Mouse (Mus musculus) 3134 (cell line): Measurements from ENCODE around the gene Cd82.

Experiments
- DNase-seq: peaks from one replicate; pipeline ENCODE4 v3.0.0-alpha.2; 2011; ENCODE audit warnings: low spot score; ENCODE audit not compliant: insufficient read length; ENCODE audit errors: extremely low read depth

Cd82 gene

DNA sequence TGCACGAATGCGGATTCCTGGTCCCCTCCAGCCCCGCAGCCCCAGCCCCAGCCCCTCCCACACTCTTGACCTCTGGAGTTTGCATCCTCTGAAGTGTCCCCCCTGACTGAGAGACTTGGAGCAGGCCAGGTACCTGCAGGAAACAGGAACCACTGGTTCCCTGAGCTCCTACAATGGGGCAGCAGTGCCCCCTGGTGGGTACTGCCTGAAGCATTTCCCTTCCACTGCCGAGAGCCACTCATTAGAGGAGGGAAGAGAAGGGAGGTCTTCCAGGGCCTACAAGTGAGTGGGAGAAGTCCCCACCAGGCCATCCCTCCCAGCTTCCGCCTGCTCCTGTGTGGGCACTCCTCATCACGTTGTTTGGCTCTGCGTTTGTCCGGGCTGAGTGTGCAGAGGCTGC, 44.5 kb downstream of the Cd82 start:
- DNase-seq: peak; percentile 51

DNA sequence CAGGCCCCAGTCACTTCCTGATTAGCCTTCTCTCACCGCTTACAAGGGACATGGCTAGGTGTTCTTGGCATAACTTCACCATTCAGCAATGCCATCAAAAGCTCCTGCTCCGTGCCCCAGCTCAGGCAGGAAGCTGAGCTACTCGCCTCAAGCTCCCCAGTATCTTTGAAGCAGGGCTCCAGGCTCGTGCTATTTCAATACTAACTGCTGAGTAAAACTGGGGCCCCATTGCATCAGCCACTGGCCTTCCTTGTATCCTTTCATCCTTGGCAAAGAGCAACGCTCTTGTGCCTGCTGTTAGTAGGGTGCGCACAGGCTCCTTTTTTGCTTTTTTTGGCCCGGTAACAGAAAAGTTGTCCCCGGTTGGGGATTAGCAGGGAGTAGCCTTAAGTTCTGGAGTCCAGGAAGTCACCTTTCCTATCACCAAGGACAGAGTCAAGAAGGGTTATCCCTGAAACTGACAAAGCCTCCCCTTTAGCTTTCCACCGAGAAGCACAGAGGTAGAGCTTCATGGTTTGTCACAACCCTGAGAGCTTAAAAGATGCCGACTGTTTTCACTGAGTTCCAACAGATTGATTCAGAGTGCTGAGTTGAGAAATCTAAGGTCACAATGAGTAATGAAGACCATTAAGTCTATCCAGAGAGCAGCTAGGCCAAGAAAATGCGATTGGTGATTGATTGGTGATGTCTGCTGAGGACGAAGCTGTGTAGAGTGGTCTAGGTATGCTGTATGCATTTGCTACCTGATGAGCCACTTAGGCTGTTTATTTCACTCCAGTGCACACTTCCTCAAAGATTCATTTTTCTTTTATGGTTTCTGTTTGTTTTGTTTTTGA, 45.8 kb downstream of the Cd82 start:
- DNase-seq: peak; percentile 52

DNA sequence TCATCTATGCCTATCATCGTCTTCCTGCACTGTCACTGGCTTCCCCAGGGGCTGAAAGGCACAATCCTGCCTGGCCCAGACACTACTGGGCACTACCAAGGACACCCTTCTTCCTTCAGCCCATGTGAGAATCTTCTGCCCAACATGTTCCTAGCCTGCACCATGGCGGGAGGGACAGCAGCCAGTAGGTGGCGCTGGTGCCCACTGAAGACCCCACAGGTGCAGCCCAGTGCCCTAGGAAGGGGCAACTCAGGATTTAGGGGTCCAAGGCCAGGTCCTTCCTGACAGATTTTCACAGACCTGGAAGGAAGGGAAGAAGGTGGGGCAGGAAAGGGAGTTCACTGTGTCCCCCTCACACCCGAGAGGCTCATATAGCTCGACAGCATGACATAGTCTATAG, 47.7 kb downstream of the Cd82 start:
- DNase-seq: no peak

DNA sequence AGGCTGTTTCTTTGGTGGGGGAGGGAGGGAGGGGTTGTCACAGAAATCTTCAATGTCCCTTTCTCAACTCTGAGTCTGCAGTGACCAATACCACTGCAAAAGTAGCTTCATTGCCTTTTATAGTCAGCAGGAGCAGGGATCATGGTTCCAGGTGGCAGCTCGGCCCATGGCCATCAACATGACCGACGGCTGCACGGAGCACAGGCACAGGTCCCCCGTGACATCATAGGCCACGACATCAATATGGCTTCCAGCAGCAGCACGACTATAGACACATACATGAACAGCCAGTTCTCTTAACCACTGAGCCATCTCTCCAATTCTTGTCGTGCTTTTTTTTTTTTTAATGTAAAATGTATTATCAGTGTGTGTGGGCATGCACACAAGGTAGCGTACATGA, 48.8 kb downstream of the Cd82 start:
- DNase-seq: no peak

DNA sequence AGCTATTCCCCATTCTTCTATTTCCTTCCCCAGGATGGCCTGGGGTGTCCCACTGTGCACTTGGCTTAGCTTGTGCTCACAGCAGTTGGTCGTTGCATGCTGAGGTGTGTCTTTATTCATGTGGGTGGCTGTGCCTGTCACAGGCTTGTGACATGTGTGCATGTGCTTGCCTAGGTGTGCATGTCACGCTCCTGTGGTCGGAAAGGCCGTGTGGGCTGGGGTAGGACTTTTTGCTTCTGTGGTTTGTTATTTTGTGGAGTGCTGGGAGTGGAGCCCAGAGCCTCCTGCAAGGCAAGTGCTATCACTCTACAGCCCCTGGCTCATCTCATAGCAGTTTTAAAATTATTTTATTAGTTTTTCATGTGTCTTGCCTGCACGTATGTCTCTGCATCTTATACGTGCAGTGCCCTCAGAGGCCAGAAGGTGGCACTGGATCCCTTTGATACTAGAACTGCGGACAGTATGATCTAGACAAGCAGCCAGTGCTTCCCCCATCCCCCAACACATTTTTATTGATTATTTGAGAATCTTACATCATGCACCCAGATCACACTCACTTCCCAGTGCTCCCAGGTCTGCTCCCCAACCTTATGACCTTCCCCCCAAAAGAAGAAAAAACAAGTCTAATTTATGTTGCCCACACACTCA, 49.4 kb downstream of the Cd82 start:
- DNase-seq: no peak

DNA sequence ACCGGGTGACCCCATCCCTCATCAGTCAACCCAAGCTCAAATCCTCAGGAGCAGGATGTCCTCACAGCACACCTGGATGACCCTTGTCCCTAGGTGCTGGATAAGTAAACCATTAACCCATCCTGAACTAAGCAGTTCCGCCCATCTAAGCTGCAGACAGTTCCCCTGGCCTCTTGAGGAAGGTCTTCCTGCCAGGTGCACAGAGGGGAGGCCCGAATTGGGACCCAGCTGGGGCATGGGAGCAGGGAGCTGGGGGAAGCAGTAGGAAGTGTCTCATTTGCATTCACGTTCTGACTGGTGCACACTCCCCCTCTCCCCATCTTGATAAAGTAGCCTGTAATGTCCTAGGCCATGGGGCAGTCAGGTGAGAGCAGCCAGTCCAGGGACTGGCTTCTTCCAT, 50.8 kb downstream of the Cd82 start:
- no peak for DNase-seq

DNA sequence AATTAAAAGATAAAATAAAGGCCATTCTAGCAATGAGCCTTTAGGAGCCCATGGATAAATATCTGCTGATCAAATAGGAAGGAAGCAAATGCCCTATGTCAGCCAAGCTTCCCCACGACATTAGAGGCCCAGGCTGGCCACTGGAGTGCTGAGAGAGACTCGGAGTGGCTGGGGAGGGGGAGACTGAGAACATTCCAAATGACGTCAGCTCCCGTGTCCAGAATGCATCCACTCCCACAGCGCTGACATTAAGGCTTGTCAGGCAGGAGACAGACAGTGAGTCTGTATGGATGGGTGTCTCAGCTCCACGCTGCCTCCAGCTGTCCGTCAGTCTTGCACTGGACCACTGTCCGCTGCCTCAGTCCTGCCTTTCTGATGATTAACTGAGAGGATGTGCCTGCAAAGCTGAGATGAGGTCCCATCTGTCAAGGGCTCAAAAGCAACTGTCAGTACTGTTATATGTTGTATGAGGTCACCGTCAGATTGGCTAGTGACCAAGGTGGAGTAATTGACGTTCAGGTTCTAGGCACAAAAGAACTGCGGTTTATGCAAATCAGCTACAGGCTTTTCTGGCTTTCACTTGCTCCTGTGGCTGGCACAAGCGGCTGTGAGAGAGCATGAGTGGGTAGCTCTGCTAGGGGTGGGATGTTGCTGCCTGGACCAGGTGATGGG, 51.9 kb downstream of the Cd82 start:
- no peak for DNase-seq

DNA sequence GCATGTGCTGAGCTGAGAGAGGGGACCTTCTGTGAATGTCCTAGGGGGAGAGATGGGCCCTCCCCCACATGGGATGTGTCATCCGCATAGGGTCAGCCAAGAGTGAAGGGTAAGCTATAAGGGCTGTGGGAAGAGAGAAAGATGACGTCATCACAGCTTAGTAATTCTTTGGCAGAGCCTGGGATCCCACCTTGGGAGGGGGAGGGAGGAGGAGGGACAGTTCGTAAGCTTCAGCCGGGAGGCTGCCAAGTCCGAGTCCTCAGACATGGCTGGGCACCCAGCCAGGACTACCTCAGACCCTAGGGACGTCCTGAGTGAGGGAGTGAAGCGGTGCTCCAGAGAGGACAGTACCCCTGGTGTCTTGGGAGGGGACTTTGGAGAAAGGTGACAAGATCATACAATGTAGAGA, 57.9 kb downstream of the Cd82 start:
- peak; percentile 54 for DNase-seq

DNA sequence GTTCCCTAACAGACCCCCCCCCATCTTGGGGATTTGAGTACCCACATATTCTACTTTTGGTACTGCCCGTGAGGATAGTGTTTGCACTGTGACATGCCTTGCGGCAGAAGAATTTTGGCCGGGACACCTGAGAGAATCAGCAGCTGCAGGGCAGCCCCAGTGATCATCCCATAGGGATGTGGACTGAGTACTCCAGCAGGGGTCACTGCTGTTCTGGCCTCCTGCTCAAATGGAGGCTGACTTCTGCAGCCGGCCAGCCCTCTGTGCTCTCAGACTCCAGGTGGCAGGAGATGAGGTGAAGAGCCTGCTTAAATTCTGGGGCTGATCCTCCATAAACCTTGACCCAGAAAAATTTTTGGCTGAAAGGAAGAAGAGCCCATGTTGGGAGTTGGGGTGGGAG, 58.8 kb downstream of the Cd82 start:
- no peak for DNase-seq

DNA sequence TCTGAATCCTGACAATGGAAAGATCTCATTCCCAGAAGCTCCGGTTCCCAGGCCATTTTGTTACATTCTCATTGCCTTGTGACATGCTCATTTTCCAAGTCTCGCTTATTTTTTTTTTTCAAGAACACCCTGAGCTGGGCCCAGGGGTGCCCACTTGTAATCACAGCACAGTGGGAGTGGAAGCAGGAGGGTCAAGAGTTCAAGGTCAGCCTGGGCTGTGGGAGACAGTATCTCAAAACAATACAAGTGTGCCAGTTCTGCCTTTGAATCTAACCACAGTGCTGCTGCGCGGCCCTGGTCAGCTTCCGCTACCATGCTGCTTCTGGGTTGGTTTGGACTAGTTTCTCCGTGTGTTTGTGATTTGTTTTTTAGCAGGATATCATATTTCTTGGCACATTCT, 59.7 kb downstream of the Cd82 start:
- DNase-seq: no peak

DNA sequence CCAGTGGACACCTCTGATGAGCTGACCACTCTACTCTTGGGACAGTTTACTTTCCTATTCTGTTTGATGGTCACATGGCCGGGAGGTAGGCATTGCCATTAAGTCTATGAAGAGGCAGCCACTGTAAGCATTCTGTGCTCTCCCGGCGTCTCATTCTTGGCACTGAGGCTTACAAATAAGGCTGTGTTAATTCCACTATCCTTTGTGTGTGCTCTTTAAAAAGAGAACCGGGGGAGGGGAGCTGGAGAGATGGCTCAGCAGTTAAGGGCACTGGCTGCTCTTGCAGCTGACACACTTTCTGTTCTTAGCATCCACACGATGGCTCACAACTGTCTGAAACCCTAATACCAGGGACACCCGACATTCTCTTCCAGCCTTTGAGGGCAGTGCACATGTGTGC, 71.7 kb downstream of the Cd82 start:
- DNase-seq: no peak

DNA sequence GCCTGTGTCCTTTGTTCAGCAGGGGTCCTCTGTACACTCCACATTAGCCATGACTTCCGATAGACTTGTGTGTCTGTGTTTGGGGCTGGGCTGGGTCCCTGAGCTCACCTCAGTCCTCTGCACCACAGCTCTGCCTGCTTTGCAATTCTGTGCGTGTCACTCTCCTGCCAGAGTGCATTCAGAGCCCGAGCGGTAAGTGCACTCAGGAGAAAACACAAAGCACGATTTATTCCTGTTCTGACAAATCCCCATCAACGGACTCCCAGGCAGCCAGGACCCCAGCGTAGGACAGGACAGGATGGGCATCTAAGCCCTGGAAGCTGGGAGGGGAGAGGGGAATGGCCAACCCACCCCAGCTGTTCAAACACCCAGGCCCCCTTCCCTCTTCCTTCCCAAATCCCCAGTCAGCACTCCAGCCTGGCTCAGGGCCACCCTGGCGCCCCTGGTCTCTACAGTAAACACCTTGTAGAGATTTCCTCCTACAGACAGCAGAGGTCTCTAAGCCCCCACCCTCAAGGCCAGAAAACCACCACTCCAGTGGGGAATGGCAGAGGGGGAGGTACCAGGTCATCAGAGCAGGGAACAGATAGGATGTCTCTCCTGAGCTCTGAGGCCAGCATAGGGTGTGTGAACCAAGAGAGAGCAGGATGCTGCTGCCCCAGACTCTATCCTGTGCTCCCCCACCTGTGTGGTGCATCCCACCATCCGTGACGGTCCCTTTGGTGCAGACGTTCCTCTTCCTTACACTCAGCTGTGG, 72.6 kb downstream of the Cd82 start:
- no peak for DNase-seq

DNA sequence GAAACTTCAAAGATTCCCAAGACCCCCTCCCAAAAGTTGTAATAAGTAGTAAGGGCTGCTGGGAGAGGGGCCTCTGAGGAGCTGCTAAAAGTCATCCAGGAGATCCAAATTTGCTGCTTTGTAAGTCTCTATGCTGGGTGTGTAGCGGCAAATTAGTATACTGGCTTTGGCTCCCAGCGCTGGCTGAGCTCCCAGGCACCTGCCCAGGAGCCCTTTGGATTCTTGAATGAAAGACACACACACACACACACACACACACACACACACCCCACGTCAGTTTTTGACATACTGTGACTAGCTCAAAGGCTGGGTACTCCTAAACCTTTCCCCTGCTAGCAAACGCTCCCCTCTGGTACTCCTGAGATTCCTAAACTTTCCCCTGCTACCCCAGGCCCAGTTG, 76.0 kb downstream of the Cd82 start:
- no peak for DNase-seq

DNA sequence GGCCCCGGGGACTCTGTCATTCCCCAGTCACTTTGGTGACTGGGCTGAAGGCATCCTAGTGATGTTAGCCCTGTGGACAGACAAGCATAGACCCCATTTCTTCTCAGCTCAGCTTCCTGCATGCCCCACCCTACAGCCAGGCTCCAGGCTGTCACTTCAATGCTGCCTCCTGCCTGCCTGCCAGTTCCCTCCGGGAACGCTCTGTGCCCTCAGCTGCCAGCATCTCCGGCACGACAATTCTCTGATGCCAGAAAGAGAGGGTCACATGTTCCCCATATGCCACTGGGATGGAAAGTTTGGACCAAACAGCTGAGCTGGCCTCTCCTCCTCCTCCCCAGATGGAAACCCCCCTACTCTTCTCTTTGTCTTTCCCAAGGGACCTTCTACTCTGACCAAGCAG, 79.1 kb downstream of the Cd82 start:
- DNase-seq: no peak

DNA sequence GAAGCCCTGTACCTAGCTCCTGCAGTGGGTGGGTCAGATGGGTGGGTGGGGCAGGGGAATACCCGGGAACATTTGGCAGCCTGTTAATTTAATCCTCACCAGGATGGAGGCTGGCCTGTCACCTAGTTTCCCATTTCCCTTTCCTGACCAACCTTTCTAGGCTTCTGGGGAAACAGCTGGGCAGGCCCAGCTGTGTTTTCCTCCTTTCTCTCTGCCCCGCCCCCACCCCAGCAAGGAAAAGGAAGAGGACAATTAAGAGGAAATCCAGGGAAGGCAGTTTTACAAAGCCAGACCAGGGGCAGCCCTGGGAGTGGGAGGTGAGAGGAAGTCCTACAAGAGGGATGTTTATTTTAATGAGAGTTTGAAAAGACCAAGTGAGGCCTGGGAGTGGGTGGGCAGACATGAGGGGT, 82.3 kb downstream of the Cd82 start:
- no peak for DNase-seq

DNA sequence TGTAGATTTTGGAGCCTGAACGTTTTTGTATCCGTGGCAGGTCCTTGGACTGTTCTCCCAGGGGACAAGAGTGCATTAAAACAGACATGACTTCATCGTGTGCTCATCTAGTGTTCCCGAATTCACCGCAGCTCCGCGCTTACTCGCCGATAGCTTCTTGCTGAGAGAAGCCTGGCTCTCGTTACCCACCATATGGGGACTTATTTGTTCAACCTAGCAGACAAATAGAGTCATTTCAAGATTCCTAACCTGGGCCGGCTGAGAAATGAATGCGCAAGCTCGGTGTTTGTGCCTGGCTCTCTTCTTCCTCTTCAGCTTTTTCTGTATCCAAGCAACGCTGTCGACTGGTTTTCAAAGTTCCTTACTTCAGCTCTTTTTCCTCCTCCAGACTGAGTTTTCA, 85.1 kb downstream of the Cd82 start:
- DNase-seq: no peak

DNA sequence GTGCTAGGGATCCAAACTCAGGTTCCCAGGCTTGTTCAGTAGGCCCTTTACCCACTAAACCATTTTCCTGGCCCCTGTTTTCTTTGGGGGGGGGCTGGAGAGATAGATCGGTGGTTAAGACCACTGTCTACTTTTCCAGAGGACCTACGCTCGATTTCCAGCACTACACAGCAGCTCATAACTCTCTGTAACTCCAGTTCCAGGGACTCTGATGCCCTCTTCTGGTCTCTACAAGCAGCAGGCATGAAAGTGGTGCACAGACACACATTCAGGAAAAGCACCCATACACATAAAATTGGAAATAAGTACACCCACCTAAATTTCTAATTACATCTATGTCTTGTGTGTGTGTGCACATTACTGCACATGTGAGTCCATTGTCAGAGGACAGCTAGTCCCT, 85.8 kb downstream of the Cd82 start:
- DNase-seq: no peak

DNA sequence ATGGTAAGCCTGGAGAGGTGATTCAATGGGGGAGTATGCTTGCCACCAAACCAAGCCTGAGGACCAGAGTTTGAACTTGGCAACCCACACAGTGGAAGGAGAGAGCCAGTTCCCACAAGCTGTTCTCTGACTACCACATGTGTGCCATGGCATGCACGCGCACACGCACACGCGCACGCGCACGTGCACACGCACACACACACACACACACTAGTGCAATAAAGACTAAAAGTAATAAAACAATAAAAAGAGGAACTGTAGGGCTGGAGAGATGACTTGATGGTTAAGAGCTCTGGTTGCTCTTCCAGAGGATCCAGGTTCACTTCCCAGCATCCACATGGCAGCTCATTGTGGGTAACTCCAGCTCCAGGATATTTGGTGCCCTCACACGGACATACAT, 90.1 kb downstream of the Cd82 start:
- DNase-seq: no peak

DNA sequence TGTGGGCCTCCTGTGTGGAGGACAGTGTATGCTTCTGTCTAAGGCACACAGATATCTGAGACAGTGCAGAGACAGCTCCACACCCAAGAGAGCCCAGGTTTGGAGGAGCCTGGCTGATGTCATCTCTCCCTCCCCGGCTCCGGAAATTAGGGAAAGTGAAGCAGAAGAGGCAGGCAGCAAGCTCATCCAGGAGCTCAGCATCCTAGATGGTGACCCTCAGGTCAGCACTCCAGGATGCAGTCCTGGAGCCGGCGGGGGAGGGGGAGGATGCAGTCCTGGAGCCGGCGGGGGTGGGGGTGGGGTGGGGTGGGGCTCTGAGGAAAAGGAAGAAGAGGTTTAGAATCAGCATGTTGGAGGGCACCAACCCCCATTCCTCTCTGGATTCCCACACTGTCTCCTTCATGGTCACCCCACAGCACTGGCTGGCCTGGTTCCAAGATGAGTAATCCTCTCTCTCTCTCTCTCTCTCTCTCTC, 90.8 kb downstream of the Cd82 start:
- DNase-seq: no peak
